In the genomic region with DNA sequence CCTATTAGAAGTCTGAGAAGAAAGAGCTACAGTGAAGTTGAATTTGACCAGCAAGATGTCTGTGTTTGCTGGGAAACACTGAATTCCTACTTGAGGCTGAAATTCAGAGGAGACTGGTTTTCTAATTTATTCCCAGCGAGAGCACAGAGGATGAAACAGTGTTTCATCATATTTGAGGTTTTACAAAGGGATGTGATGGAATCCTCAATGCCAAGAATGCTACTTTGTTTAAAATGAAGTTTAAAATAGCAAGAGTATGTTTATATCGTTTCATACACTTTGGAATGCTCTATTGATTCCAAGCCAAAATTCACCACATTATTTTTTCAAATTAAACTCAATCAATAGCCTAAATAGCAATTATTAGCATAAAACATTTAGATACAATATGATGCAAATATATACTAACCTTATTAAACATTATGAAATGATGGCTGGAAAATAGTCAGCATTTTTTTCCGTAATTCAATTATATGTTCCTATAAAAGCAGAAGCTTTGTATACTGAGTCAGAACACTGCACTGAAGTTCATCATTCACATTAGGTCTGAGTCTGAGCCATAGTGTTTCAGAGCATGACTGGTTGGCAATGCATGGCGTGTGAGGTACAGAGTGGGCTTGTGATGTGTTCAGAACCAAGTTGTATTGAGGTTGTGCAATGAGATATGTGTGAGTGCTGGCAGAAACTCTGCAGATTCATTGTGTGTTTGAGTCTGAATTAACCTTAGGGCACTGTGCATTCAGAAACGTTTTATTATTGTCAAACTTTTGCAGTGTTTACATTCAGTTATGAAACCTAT, we compare ENCODE assay signal across 22 mouse cellular contexts. TPM values are rescaled to one million over a fixed set of nuclear protein-coding genes. Genes with fewer than 3 reads are reported as not detected.
DNase-seq lines count a peak whose midpoint lies in the region; ATAC-seq lines count a peak whose summit lies in the region.
"Had no signal": no experiment of that assay in that cellular context is flagged by ENCODE, and none has a peak within 500 bp of the region (broad histone marks: within the 10 kb centered on the region; RNA-seq: fewer than 3 reads in every experiment).

No protein-coding gene starts in this region.

- ATAC-seq in embryonic facial prominence, embryonic 14.5 days (ENCODE audit: low read depth): no peak
- peak; percentile 94 for ATAC-seq in lung, embryonic 16.5 days (ENCODE audit: low read depth)
- ATAC-seq in intestine, embryonic 16.5 days: 0 out of 2 replicates have a peak, but pooled peaks have one; percentile 28
- ATAC-seq in forebrain, embryonic 12.5 days (ENCODE audit: low FRiP score): no peak
- ATAC-seq: forebrain, embryonic 14.5 days had no signal

- H3K4me3 ChIP-seq in embryonic facial prominence, embryonic 14.5 days (ENCODE audit: low read depth, low read length): no peak overlapping the region
- no peak overlapping the region for H3K4me3 ChIP-seq in embryonic facial prominence, embryonic 10.5 days
- H3K4me3 ChIP-seq in lung, embryonic 16.5 days (ENCODE audit: low read length): no peak overlapping the region
- H3K4me3 ChIP-seq in intestine, embryonic 16.5 days (ENCODE audit: low read length): no peak overlapping the region
- H3K4me3 ChIP-seq in forebrain, embryonic 12.5 days (replicated peaks): no peak overlapping the region
- H3K4me3 ChIP-seq: embryonic facial prominence, embryonic 12.5 days; gastrocnemius, adult 2 months; heart, embryonic 12.5 days; hindbrain, embryonic 10.5 days had no signal

- WGBS in embryonic facial prominence, embryonic 14.5 days: 63% methylated on average over 5 of the region's 5 CpGs
- 82% methylated on average over 5 of the region's 5 CpGs for WGBS in embryonic facial prominence, embryonic 10.5 days
- 38% methylated on average over 5 of the region's 5 CpGs for WGBS in lung, embryonic 16.5 days
- WGBS in intestine, embryonic 16.5 days: 51% methylated on average over 5 of the region's 5 CpGs
- WGBS in forebrain, embryonic 12.5 days: 80% methylated on average over 5 of the region's 5 CpGs

- no peak overlapping the region for H3K4me2 ChIP-seq in embryonic facial prominence, embryonic 14.5 days (ENCODE audit: low read depth, low read length)
- no peak overlapping the region for H3K4me2 ChIP-seq in lung, embryonic 16.5 days (ENCODE audit: low read depth, low read length)
- no peak overlapping the region for H3K4me2 ChIP-seq in intestine, embryonic 16.5 days (ENCODE audit: low read depth, low read length)
- H3K4me2 ChIP-seq in forebrain, embryonic 12.5 days: no peak overlapping the region
- H3K4me2 ChIP-seq: embryonic facial prominence, embryonic 12.5 days; heart, embryonic 12.5 days; hindbrain, embryonic 14.5 days had no signal

- DNase-seq in embryonic facial prominence, embryonic 14.5 days (ENCODE audit: low spot score): peak; percentile 11
- no peak for DNase-seq in embryonic facial prominence, embryonic 10.5 days (ENCODE audit: low spot score)
- no peak for DNase-seq in lung, adult 18-20 months
- DNase-seq in 3T3-L1 (ENCODE audit: low read depth, low spot score): peak; percentile 26
- DNase-seq: adrenal gland, adult 8-10 months; adrenal gland, postnatal 36 days; cerebellum, adult 11 months; cerebellum, adult 8-10 months; cerebellum, postnatal 14 days; embryo, embryonic 11 days; gastrocnemius, adult 2 months; gastrocnemius, postnatal 25 days had no signal

- H3K27ac ChIP-seq in embryonic facial prominence, embryonic 14.5 days (replicated peaks; ENCODE audit: low read depth, low read length): no peak overlapping the region
- no peak overlapping the region for H3K27ac ChIP-seq in embryonic facial prominence, embryonic 10.5 days (replicated peaks)
- H3K27ac ChIP-seq in lung, embryonic 16.5 days (ENCODE audit: low read length): peak overlapping the region; percentile 61
- H3K27ac ChIP-seq in intestine, embryonic 16.5 days (ENCODE audit: low read length): no peak overlapping the region
- no peak overlapping the region for H3K27ac ChIP-seq in forebrain, embryonic 12.5 days
- H3K27ac ChIP-seq: embryonic facial prominence, embryonic 12.5 days; gastrocnemius, adult 2 months; hindbrain, embryonic 10.5 days; hindbrain, embryonic 14.5 days had no signal

- no peaks in the 10 kb centered on the region for H3K36me3 ChIP-seq in embryonic facial prominence, embryonic 14.5 days (ENCODE audit: control insufficient read depth, insufficient read depth, low read length)
- no peaks in the 10 kb centered on the region for H3K36me3 ChIP-seq in embryonic facial prominence, embryonic 10.5 days (replicated peaks)
- no peaks in the 10 kb centered on the region for H3K36me3 ChIP-seq in lung, embryonic 16.5 days (ENCODE audit: control insufficient read depth, insufficient read depth, low read length)
- no peaks in the 10 kb centered on the region for H3K36me3 ChIP-seq in intestine, embryonic 16.5 days (ENCODE audit: control insufficient read depth, insufficient read depth, low read length)
- no peaks in the 10 kb centered on the region for H3K36me3 ChIP-seq in forebrain, embryonic 12.5 days (replicated peaks)
- H3K36me3 ChIP-seq: embryonic facial prominence, embryonic 12.5 days; heart, embryonic 12.5 days; hindbrain, embryonic 10.5 days had no signal

- H3K27me3 ChIP-seq in embryonic facial prominence, embryonic 14.5 days (replicated peaks; ENCODE audit: control insufficient read depth, insufficient read depth, low read length): no peaks in the 10 kb centered on the region
- H3K27me3 ChIP-seq in embryonic facial prominence, embryonic 10.5 days (replicated peaks; ENCODE audit: low read depth, poor library complexity, severe bottlenecking): no peaks in the 10 kb centered on the region
- no peaks in the 10 kb centered on the region for H3K27me3 ChIP-seq in lung, embryonic 16.5 days (ENCODE audit: control insufficient read depth, insufficient read depth, low read depth, low read length)
- H3K27me3 ChIP-seq in intestine, embryonic 16.5 days (replicated peaks; ENCODE audit: control insufficient read depth, insufficient read depth, low read length): no peaks in the 10 kb centered on the region
- H3K27me3 ChIP-seq in forebrain, embryonic 12.5 days: no peaks in the 10 kb centered on the region
- H3K27me3 ChIP-seq: embryonic facial prominence, embryonic 12.5 days; heart, embryonic 12.5 days had no signal

- H3K9ac ChIP-seq in embryonic facial prominence, embryonic 14.5 days (ENCODE audit: low read depth, low read length): no peak overlapping the region
- no peak overlapping the region for H3K9ac ChIP-seq in lung, embryonic 16.5 days (ENCODE audit: low read length)
- H3K9ac ChIP-seq in intestine, embryonic 16.5 days (ENCODE audit: low read depth, low read length): no peak overlapping the region
- H3K9ac ChIP-seq in forebrain, embryonic 12.5 days: no peak overlapping the region
- H3K9ac ChIP-seq: embryonic facial prominence, embryonic 12.5 days; heart, embryonic 12.5 days; hindbrain, embryonic 14.5 days had no signal

- H3K9me3 ChIP-seq in embryonic facial prominence, embryonic 14.5 days (ENCODE audit: control insufficient read depth, low read length): no peaks in the 10 kb centered on the region
- H3K9me3 ChIP-seq in embryonic facial prominence, embryonic 10.5 days: no peaks in the 10 kb centered on the region
- H3K9me3 ChIP-seq in lung, embryonic 16.5 days (ENCODE audit: control insufficient read depth, low read length): no peaks in the 10 kb centered on the region
- no peaks in the 10 kb centered on the region for H3K9me3 ChIP-seq in intestine, embryonic 16.5 days (ENCODE audit: control insufficient read depth, low read length)
- H3K9me3 ChIP-seq in forebrain, embryonic 12.5 days: no peaks in the 10 kb centered on the region
- H3K9me3 ChIP-seq: embryonic facial prominence, embryonic 12.5 days; heart, embryonic 12.5 days; hindbrain, embryonic 10.5 days had no signal

- no peaks in the 10 kb centered on the region for H3K4me1 ChIP-seq in embryonic facial prominence, embryonic 14.5 days (ENCODE audit: control insufficient read depth, insufficient read depth, low read length)
- no peaks in the 10 kb centered on the region for H3K4me1 ChIP-seq in embryonic facial prominence, embryonic 10.5 days
- no peaks in the 10 kb centered on the region; the same call in 1 of the 2 replicates for H3K4me1 ChIP-seq in lung, embryonic 16.5 days (replicated peaks; ENCODE audit: control insufficient read depth, insufficient read depth, low read length)
- no peaks in the 10 kb centered on the region for H3K4me1 ChIP-seq in intestine, embryonic 16.5 days (ENCODE audit: control insufficient read depth, insufficient read depth, low read length)
- no peaks in the 10 kb centered on the region for H3K4me1 ChIP-seq in forebrain, embryonic 12.5 days
- H3K4me1 ChIP-seq: embryonic facial prominence, embryonic 12.5 days; heart, embryonic 12.5 days; hindbrain, embryonic 10.5 days had no signal

RNA-seq across cellular contexts. Expression of a gene that starts 58.8 kb away (rescaled TPM):
- polyA plus RNA-seq in embryonic facial prominence, embryonic 14.5 days (2014; fragmentation: Nextera tagmentation; extraction: Ambion mirVana): not detected in 2 replicates
- polyA plus RNA-seq in embryonic facial prominence, embryonic 10.5 days (2016; fragmentation: Nextera tagmentation; extraction: Ambion mirVana): not detected in 2 replicates
- polyA plus RNA-seq in lung, embryonic 16.5 days (2015; fragmentation: Nextera tagmentation; extraction: Ambion mirVana): not detected in 2 replicates
- not detected in 2 replicates for polyA plus RNA-seq in intestine, embryonic 16.5 days (2015; fragmentation: Nextera tagmentation; extraction: Ambion mirVana)
- polyA plus RNA-seq in forebrain, embryonic 12.5 days (2016; fragmentation: Nextera tagmentation; extraction: Ambion mirVana): not detected in 2 replicates
- polyA plus RNA-seq: C2C12; embryonic facial prominence, embryonic 12.5 days; forebrain, embryonic 14.5 days; heart, embryonic 12.5 days; heart, embryonic 16.5 days; hindbrain, embryonic 10.5 days; hindbrain, embryonic 14.5 days had no signal

Comparison
In these comparisons a context has a peak if more than half of its experiments do, and no peak if none do; other contexts are left out.
1. DNase-seq: peak in embryonic facial prominence, embryonic 14.5 days (single experiment) and 3T3-L1 (single experiment); none in embryonic facial prominence, embryonic 10.5 days (single experiment) and lung, adult 18-20 months (0 of 2).
2. ATAC-seq: peak in lung, embryonic 16.5 days (single experiment) and intestine, embryonic 16.5 days (single experiment); none in embryonic facial prominence, embryonic 14.5 days (single experiment) and forebrain, embryonic 12.5 days (single experiment).